17 mouse cellular contexts compared by ENCODE assay signal in the genomic region with DNA sequence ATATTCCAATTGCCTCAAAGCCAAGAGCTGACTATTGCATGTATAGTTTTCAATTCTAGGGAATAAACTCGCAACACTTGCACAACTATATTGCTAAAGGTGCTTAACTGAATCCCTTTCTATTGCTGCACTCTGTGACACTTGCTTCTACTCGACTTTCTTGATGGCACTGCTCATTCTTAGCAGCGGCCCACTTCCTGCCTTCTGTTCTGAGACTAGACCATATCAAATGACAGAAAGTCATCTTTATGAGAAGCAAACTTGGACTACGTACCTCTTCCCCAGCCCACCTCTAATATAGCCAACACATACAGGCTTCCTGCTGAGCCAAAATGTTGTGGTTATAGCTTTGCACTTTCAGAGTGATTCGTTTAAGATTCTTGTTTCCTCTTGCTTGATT. TPM values are rescaled to one million over a fixed set of nuclear protein-coding genes. Genes with fewer than 3 reads are reported as not detected.
A peak's percentile ranks its signal among the peaks of the same experiment; 100 is the strongest.
DNase-seq lines count a peak whose midpoint lies in the region; ATAC-seq lines count a peak whose summit lies in the region.
"Had no signal": no experiment of that assay in that cellular context is flagged by ENCODE, and none has a peak within 500 bp of the region (broad histone marks: within the 10 kb centered on the region; RNA-seq: fewer than 3 reads in every experiment).

No protein-coding gene starts in this region.

- peak; percentile 65 for ATAC-seq in CD4-positive, CD25-positive, alpha-beta regulatory T cell, adult 4 months
- ATAC-seq in neutrophil, adult 5-6 weeks (ENCODE audit: extremely low read depth, insufficient number of reproducible peaks, low FRiP score, poor library complexity, severe bottlenecking): peak; percentile 30; the same call in 1 of the 2 replicates
- ATAC-seq: forebrain, embryonic 13.5 days; midbrain, embryonic 13.5 days had no signal

- intact Hi-C loops in left cerebral cortex, postnatal 10 days (cut with DNase I): no loop called here

- peak; percentile 49 for DNase-seq in A20 (ENCODE audit: low read depth, low spot score)
- DNase-seq in induced T-regulatory cell, adult 2 months (ENCODE audit: low read depth): peak; percentile 82
- no peak for DNase-seq in ovary, postnatal 14 days (ENCODE audit: low spot score)
- DNase-seq in right cerebral cortex, postnatal 14 days: no peak
- no peak for DNase-seq in left cerebral cortex, postnatal 10 days (ENCODE audit: extremely low spot score in 1 of 2, low spot score in 2 of 2)
- DNase-seq: adrenal gland, adult 2 months; cerebellum, adult 18-20 months; heart, adult 18-20 months; kidney, adult 11 months; kidney, postnatal 14 days; layer of hippocampus, adult 9-11 months; lung, postnatal 36 days; retina, postnatal 1 day had no signal

RNA-seq across cellular contexts. Expression of a gene that starts 23.6 kb away (rescaled TPM):
- polyA plus RNA-seq in CD4-positive, CD25-positive, alpha-beta regulatory T cell, adult 4 months (2017; shearing (Covaris generic)): 1,000 to 10,000 TPM in 1 of 2 experiments, 100 to 1,000 TPM in 1; 862 to 1,011 TPM
- 586 and 615 TPM in 2 replicates for total RNA-seq in neutrophil, adult 5-6 weeks (2017)
- 10 to 100 TPM; 86.1 to 96.2 TPM for total RNA-seq in left cerebral cortex, postnatal 10 days (2021)

Comparison
In these comparisons a context has a peak if more than half of its experiments do, and no peak if none do; other contexts are left out.
1. DNase-seq: peak in A20 (single experiment) and induced T-regulatory cell, adult 2 months (single experiment); none in ovary, postnatal 14 days (single experiment), right cerebral cortex, postnatal 14 days (single experiment) and left cerebral cortex, postnatal 10 days (0 of 2).